Mouse (Mus musculus) liver, embryonic 14.5 days (tissue): ENCODE measurements around the gene Cetn2. TPM values are rescaled to one million over a fixed set of nuclear protein-coding genes. Genes with fewer than 3 reads are reported as not detected.

ENCODE experiments used
- ATAC-seq: fragments of 200-750 bp; cut with Nextera tagmentation; 2 replicates; pipeline ENCODE4 v1.8.0; 2017; ENCODE audit warnings: moderate number of reproducible peaks, mild to moderate bottlenecking, moderate library complexity; ENCODE audit not compliant: insufficient read depth
- DNase-seq, 3 experiments: peaks; one replicate each; pipeline ENCODE4 v3.0.0-alpha.2; 2012 to 2013; ENCODE audit warnings: low read depth in 3 of 3, low spot score in 3 of 3
- H3K27ac ChIP-seq: fragments of 300-500 bp; sonication (generic); 2 replicates; pipeline ENCODE4 v1.5.1; 2014; ENCODE audit warnings: moderate library complexity, mild to moderate bottlenecking, control low read depth, inconsistent platforms
- H3K27me3 ChIP-seq: fragments of 300-500 bp; sonication (generic); 2 replicates; pipeline ENCODE4 v1.6.1; 2014; ENCODE audit warnings: mild to moderate bottlenecking, low read length, moderate library complexity; ENCODE audit not compliant: control insufficient read depth, insufficient read depth
- H3K36me3 ChIP-seq: fragments of 300-500 bp; sonication (generic); replicated peaks from 2 replicates; pipeline ENCODE4 v1.6.1; 2014; ENCODE audit warnings: low read depth; ENCODE audit not compliant: control insufficient read depth, insufficient read depth
- H3K4me1 ChIP-seq, 2 experiments: fragments of 200-500 bp in 1 of 2; fragments of 300-500 bp in 1 of 2; sonication (generic) in 1 of 2; replicated peaks; 2 replicates each; pipeline ENCODE4 v1.6.1; 2012 to 2014; ENCODE audit warnings: antibody characterized with exemption in 1 of 2, inconsistent platforms in 1 of 2, low read length in 1 of 2; ENCODE audit not compliant: control insufficient read depth in 2 of 2, insufficient read depth in 2 of 2
- H3K4me2 ChIP-seq: fragments of 300-500 bp; sonication (generic); 2 replicates; pipeline ENCODE4 v1.6.1; 2014; ENCODE audit warnings: low read depth, mild to moderate bottlenecking, control low read depth, moderate library complexity
- H3K4me3 ChIP-seq, 2 experiments: fragments of 200-500 bp in 1 of 2; fragments of 300-500 bp in 1 of 2; sonication (generic) in 1 of 2; 2 replicates each; pipeline ENCODE4 v1.5.1; 2012 to 2014; ENCODE audit warnings: low read depth in 2 of 2, low read length in 2 of 2, mild to moderate bottlenecking in 2 of 2, control low read depth in 1 of 2, inconsistent platforms in 1 of 2, moderate library complexity in 1 of 2; ENCODE audit not compliant: insufficient read depth in 1 of 2
- H3K9ac ChIP-seq: fragments of 300-500 bp; sonication (generic); replicated peaks from 2 replicates; pipeline ENCODE4 v1.6.1; 2014; ENCODE audit warnings: mild to moderate bottlenecking, control low read depth, moderate library complexity
- H3K9me3 ChIP-seq: fragments of 300-500 bp; sonication (generic); 2 replicates; pipeline ENCODE4 v1.6.1; 2016; ENCODE audit warnings: low read length, mixed read lengths; ENCODE audit not compliant: control insufficient read depth
- CTCF ChIP-seq: IDR thresholded peaks from 2 replicates; pipeline ENCODE4 v1.5.1; 2016; ENCODE audit warnings: antibody characterized with exemption, low read depth, control low read depth
- EP300 ChIP-seq: IDR thresholded peaks from 2 replicates; pipeline ENCODE4 v1.6.1; 2016; ENCODE audit warnings: antibody characterized with exemption, low read depth
- WGBS: fragments of 180-500 bp; shearing (Covaris S2); extraction: QIAGEN DNeasy Blood & Tissue Kit; methylation state at CpG from one replicate; pipeline ENCODE4 v1.1.7; 2014; ENCODE audit not compliant: insufficient replicate concordance; 5-methylcytosine and 5-hydroxymethylcytosine counted together
- polyA plus RNA-seq, 2 experiments: library from polyadenylated mRNA; depleted of rRNA in 1 of 2; stranded (reverse) in 1 of 2; unstranded in 1 of 2; fragments of >200 nt; fragmentation: Nextera tagmentation in 1 of 2; extraction: Ambion mirVana in 1 of 2; gene quantifications; 2 replicates each; pipeline versions ENCODE4 v1.2.1 to v1.2.3; 2012 to 2014

The Cetn2 gene
- polyA plus RNA-seq, 2 experiments, result 12.6 to 34.7 TPM

DNA sequence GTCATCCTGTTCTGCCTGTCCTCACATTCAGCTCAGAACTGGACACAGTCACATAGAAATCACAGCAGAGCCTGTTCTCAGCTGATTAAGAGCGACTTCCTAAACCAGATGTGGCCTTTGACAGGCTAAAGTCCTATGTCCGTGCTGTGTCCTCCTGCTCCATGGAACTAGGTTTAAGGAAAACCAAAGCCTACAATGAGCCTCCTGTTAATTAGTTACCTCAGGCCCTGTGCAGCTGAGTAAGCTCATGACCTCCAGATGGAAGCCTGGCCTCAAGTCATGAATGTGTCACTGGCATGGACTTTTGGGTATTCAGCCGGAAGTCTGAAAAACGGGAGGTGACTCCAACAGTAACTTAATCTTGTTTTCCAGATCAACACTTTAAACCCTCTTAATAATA lies 35.3 kb upstream of the Cetn2 start:
- Histone ChIP-seq H3K4me2 (no peak overlapping the region), H3K27me3 (no peaks in the 10 kb centered on the region), H3K9me3 (no peaks in the 10 kb centered on the region), H3K9ac (no peak overlapping the region), H3K36me3 (no peaks in the 10 kb centered on the region), H3K27ac (no peak overlapping the region), H3K4me1 (no peaks in the 10 kb centered on the region), H3K4me3 (no peak overlapping the region)
- TF ChIP-seq EP300, result no peak
- no peak for TF ChIP-seq CTCF
- ATAC-seq (no peak), DNase-seq (no peak)
- 58% methylated on average over 4 of the region's 4 CpGs for WGBS

DNA sequence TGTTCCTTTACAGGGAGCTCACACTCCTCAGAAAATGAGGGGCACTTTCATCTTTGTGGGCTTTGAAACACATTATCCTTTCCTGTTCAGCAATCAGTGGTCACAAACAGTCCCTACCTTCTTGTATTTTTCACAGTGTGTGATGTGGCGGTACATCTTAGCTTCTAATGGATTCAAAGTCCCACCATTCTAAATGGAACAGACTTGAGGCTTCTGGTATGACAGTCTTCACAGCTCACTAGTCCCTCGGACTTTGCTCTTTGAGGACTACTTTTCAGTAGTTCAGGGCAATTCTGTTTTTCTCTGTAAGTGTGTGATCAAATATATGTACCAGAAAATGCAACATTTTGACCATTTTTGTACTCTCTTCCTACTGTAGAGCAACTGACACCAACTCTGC lies 3.2 kb upstream of the Cetn2 start:
- Histone ChIP-seq H3K27me3 (no peaks in the 10 kb centered on the region), H3K4me3 (no peak overlapping the region), H3K9ac (no peak overlapping the region), H3K27ac (no peak overlapping the region), H3K36me3 (no peaks in the 10 kb centered on the region), H3K9me3 (no peaks in the 10 kb centered on the region), H3K4me1 (0 out of 4 replicates have a peak, but pooled peaks cover 0 to 2% of the 10 kb centered on the region in 2 experiments), H3K4me2 (no peak overlapping the region)
- 72% methylated on average over 2 of the region's 2 CpGs for WGBS
- ATAC-seq (no peak), DNase-seq (no peak)
- no peak for TF ChIP-seq EP300
- no peak for TF ChIP-seq CTCF

DNA sequence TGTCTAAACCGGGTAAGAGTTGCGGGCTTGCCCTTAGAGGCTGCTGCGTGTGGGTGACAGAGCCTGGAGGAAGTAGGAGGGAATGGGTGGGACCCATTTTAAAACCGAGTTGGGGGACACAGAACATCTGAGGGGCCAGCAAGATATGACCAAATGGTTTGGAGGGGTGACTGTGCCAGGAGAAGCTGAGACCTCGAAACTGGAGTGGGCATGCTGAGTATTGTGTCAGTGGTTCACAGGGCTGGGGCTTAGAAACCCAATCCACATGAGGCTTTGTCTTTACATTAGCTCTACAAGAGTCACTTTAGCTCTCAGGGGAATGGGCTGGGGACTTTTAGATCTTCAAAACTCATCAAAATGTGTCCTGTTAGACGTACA lies 460 bp upstream of the Cetn2 start:
- WGBS, result 12% methylated on average over 6 of the region's 6 CpGs
- peak overlapping the region; percentile 18; the same call in 1 of the 2 replicates for H3K27ac ChIP-seq
- H3K4me2 ChIP-seq, result peak overlapping the region; percentile 77
- DNase-seq, result no peak
- H3K27me3 ChIP-seq, result no peaks in the 10 kb centered on the region
- H3K4me3 ChIP-seq, result peak overlapping the region; percentile 63 to 70
- H3K36me3 ChIP-seq, result no peaks in the 10 kb centered on the region
- peak; percentile 16; the same call in 1 of the 2 replicates for ATAC-seq
- 0 out of 4 replicates have a peak, but pooled peaks cover 0 to 2% of the 10 kb centered on the region in 2 experiments for H3K4me1 ChIP-seq
- H3K9me3 ChIP-seq, result no peaks in the 10 kb centered on the region
- peak overlapping the region; percentile 54 for H3K9ac ChIP-seq
- TF ChIP-seq CTCF, result no peak
- TF ChIP-seq EP300, result no peak

DNA sequence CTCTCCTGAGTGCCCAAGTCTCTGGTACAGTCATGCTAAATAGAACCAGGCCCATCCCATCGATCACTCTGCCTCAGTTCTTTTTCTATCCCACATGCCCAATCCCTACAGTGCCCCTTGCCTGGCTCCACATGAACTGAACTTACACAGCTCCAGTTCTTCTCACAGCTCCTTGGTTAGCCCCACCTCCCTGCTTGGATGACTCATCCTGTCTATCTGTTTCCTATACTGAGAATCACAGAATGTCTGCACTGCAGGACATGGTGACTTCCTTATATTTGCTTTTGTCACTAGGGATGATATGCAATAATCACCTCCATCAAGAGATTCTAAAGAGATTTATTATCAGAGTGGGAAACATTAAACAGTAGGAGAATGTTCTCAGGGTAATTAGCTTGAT lies 6.6 kb downstream of the Cetn2 start:
- DNase-seq (no peak), ATAC-seq (no peak)
- no peaks in the 10 kb centered on the region for H3K27me3 ChIP-seq
- H3K4me3 ChIP-seq, result no peak overlapping the region
- no peaks in the 10 kb centered on the region for H3K36me3 ChIP-seq
- WGBS, result 84% methylated on average over 1 of the region's 1 CpGs
- no peak overlapping the region for H3K9ac ChIP-seq
- TF ChIP-seq CTCF (no peak), EP300 (no peak)
- no peak overlapping the region for H3K27ac ChIP-seq
- no peaks in the 10 kb centered on the region for H3K4me1 ChIP-seq
- no peak overlapping the region for H3K4me2 ChIP-seq
- H3K9me3 ChIP-seq, result no peaks in the 10 kb centered on the region

DNA sequence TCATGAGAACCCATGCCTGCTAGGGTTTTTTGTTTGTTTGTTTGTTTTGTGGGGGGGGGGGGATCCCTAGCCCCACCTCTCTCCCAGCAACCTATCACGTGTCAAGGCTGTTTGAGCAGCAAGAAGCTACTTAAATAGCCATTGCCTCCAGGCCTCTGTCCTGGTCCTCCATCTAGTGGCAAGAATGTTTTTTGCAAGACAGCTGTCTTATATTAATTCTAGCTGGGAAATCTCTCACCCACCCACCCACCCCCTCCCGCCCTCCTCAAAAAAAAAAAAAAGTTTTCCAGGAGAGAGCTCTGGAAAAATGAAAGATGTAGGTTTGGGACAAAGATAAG lies 9.8 kb downstream of the Cetn2 start:
- H3K9ac ChIP-seq, result no peak overlapping the region
- DNase-seq (no peak), ATAC-seq (no peak)
- no peak overlapping the region for H3K4me2 ChIP-seq
- 27% methylated on average over 2 of the region's 2 CpGs for WGBS
- no peaks in the 10 kb centered on the region for H3K4me1 ChIP-seq
- no peaks in the 10 kb centered on the region for H3K27me3 ChIP-seq
- no peak overlapping the region for H3K27ac ChIP-seq
- H3K36me3 ChIP-seq, result no peaks in the 10 kb centered on the region
- no peaks in the 10 kb centered on the region for H3K9me3 ChIP-seq
- TF ChIP-seq EP300, result no peak
- TF ChIP-seq CTCF, result peak; percentile 17; the same call in 1 of the 2 replicates
- no peak overlapping the region for H3K4me3 ChIP-seq
